Mouse (Mus musculus) midbrain, postnatal 0 days (tissue): ENCODE data around the gene Myh9. TPM values are rescaled to one million over a fixed set of nuclear protein-coding genes. Genes with fewer than 3 reads are reported as not detected.

Experiments used
- ATAC-seq: fragments of 200-750 bp; cut with Nextera tagmentation; 2 replicates; pipeline ENCODE4 v1.8.0; 2017; ENCODE audit warnings: moderate number of reproducible peaks, mild to moderate bottlenecking, moderate TSS enrichment, moderate library complexity; ENCODE audit not compliant: low FRiP score
- DNase-seq: peaks from one replicate; pipeline ENCODE4 v3.0.0-alpha.2; 2015; ENCODE audit warnings: low spot score
- H3K27ac ChIP-seq: fragments of 300-500 bp; sonication (generic); 2 replicates; pipeline ENCODE4 v1.5.1; 2014; ENCODE audit warnings: low read depth, mild to moderate bottlenecking, low read length, mixed read lengths
- H3K27me3 ChIP-seq: fragments of 300-500 bp; sonication (generic); 2 replicates; pipeline ENCODE4 v1.6.1; 2014; ENCODE audit warnings: low read length, control low read depth, mixed read lengths; ENCODE audit not compliant: insufficient read depth
- H3K36me3 ChIP-seq: fragments of 300-500 bp; sonication (generic); 2 replicates; pipeline ENCODE4 v1.6.1; 2014; ENCODE audit warnings: low read length, control low read depth, mixed read lengths; ENCODE audit not compliant: insufficient read depth
- H3K4me1 ChIP-seq: fragments of 300-500 bp; sonication (generic); 2 replicates; pipeline ENCODE4 v1.6.1; 2014; ENCODE audit warnings: mild to moderate bottlenecking, control low read depth, antibody characterized with exemption, low read length, mixed read lengths; ENCODE audit not compliant: insufficient read depth
- H3K4me2 ChIP-seq: fragments of 300-500 bp; sonication (generic); 2 replicates; pipeline ENCODE4 v1.6.1; 2014; ENCODE audit warnings: low read depth, mild to moderate bottlenecking, low read length, mixed read lengths; ENCODE audit not compliant: poor library complexity, severe bottlenecking
- H3K4me3 ChIP-seq: fragments of 300-500 bp; sonication (generic); 2 replicates; pipeline ENCODE4 v1.5.1; 2014; ENCODE audit warnings: low read depth, mild to moderate bottlenecking, low read length, moderate library complexity
- H3K9ac ChIP-seq: fragments of 300-500 bp; sonication (generic); replicated peaks from 2 replicates; pipeline ENCODE4 v1.6.1; 2014; ENCODE audit warnings: mild to moderate bottlenecking, low read length, moderate library complexity, mixed read lengths; ENCODE audit not compliant: poor library complexity, severe bottlenecking
- H3K9me3 ChIP-seq: fragments of 300-500 bp; sonication (generic); 2 replicates; pipeline ENCODE4 v1.6.1; 2016; ENCODE audit warnings: low read length, control low read depth
- CTCF ChIP-seq: IDR thresholded peaks from 2 replicates; pipeline ENCODE4 v1.5.1; 2016; ENCODE audit warnings: antibody characterized with exemption, mild to moderate bottlenecking
- WGBS: fragments of 180-500 bp; shearing (Covaris S2); extraction: QIAGEN DNeasy Blood & Tissue Kit; methylation state at CpG from one replicate; pipeline ENCODE4 v1.1.7; 2014; 5-methylcytosine and 5-hydroxymethylcytosine counted together
- polyA plus RNA-seq: library from polyadenylated mRNA; unstranded; fragments of >200 nt; fragmentation: Nextera tagmentation; extraction: Ambion mirVana; gene quantifications from 2 replicates; pipeline ENCODE4 v1.2.1, GENCODE M21; 2015
- total RNA-seq: library from RNA; depleted of rRNA; stranded (reverse); fragments of >200 nt; gene quantifications from 2 replicates; pipeline ENCODE4 v1.2.3, GENCODE M21; 2014

Gene Myh9
- total and polyA plus RNA-seq, 2 experiments from 2014 or later: 8.2 to 26.9 TPM

GRCm38 (mm10) chr15:77807264-77807585 is 34.8 kb downstream of the Myh9 start:
- WGBS: 83% methylated on average over 7 of the region's 7 CpGs
- ATAC-seq: no peak

GRCm38 (mm10) chr15:77806565-77807263 is 35.3 kb downstream of the Myh9 start:
- 80% methylated on average over 13 of the region's 13 CpGs for WGBS
- DNase-seq: no peak
- Histone ChIP-seq H3K9ac (no peak overlapping the region), H3K4me3 (no peak overlapping the region), H3K27ac (no peak overlapping the region), H3K36me3 (0 out of 2 replicates have a peak, but pooled peaks cover 16% of the 10 kb centered on the region), H3K4me2 (no peak overlapping the region), H3K4me1 (0 out of 2 replicates have a peak, but pooled peaks cover 3% of the 10 kb centered on the region), H3K27me3 (no peaks in the 10 kb centered on the region), H3K9me3 (no peaks in the 10 kb centered on the region)
- no peak for TF ChIP-seq CTCF
- no peak for ATAC-seq

More at GRCm38 (mm10) chr15:77807264-77807585, 34.8 kb downstream of the Myh9 start:
- no peak for TF ChIP-seq CTCF
- H3K27ac ChIP-seq: no peak overlapping the region
- no peak for DNase-seq
- no peak overlapping the region for H3K4me2 ChIP-seq
- no peak overlapping the region for H3K4me3 ChIP-seq
- H3K4me1 ChIP-seq: 0 out of 2 replicates have a peak, but pooled peaks cover 3% of the 10 kb centered on the region
- 0 out of 2 replicates have a peak, but pooled peaks cover 15% of the 10 kb centered on the region for H3K36me3 ChIP-seq
- no peaks in the 10 kb centered on the region for H3K27me3 ChIP-seq
- no peaks in the 10 kb centered on the region for H3K9me3 ChIP-seq
- H3K9ac ChIP-seq: no peak overlapping the region

- no peak overlapping the region for H3K4me3 ChIP-seq
- ATAC-seq (no peak), DNase-seq (no peak)
- H3K4me1 ChIP-seq: no peaks in the 10 kb centered on the region
- TF ChIP-seq CTCF: no peak
- no peak overlapping the region for H3K9ac ChIP-seq
- H3K4me2 ChIP-seq: no peak overlapping the region
- H3K9me3 ChIP-seq: no peaks in the 10 kb centered on the region
- 82% methylated on average over 4 of the region's 4 CpGs for WGBS
- 0 out of 2 replicates have a peak, but pooled peaks cover 18% of the 10 kb centered on the region for H3K36me3 ChIP-seq
- no peaks in the 10 kb centered on the region for H3K27me3 ChIP-seq
- no peak overlapping the region for H3K27ac ChIP-seq
Measured at GRCm38 (mm10) chr15:77805657-77806056, 36.3 kb downstream of the Myh9 start.

DNA sequence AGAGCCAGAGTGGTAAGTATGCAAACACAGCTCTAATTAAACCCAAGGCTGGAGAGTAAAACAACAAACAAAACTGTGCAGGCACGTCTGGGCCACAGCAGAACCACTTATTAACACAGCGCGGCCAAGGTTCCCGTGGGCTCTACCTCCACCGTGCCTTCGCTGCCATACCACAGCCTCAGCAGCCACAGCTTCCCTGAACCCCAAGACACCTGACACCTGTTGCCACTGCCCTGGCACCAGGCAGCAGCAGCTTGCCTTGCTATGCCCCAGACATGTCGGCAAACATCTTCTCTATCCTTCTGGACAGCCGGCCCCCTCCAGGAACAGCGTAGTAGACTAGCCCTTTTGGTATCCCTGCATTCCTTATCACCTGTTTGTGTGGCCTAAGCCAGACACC is 37.0 kb downstream of the Myh9 start:
- no peak for TF ChIP-seq CTCF
- H3K27me3 ChIP-seq: no peaks in the 10 kb centered on the region
- H3K4me2 ChIP-seq: no peak overlapping the region
- H3K36me3 ChIP-seq: 0 out of 2 replicates have a peak, but pooled peaks cover 18% of the 10 kb centered on the region
- no peak overlapping the region for H3K4me3 ChIP-seq
- H3K9me3 ChIP-seq: no peaks in the 10 kb centered on the region
- 87% methylated on average over 9 of the region's 9 CpGs for WGBS
- H3K9ac ChIP-seq: no peak overlapping the region
- DNase-seq (no peak), ATAC-seq (no peak)
- no peaks in the 10 kb centered on the region for H3K4me1 ChIP-seq
- no peak overlapping the region for H3K27ac ChIP-seq

- Histone ChIP-seq H3K4me3 (no peak overlapping the region), H3K4me2 (no peak overlapping the region), H3K9me3 (no peaks in the 10 kb centered on the region), H3K36me3 (0 out of 2 replicates have a peak, but pooled peaks cover 18% of the 10 kb centered on the region), H3K9ac (no peak overlapping the region), H3K27ac (no peak overlapping the region; the same call in 1 of the 2 replicates), H3K27me3 (no peaks in the 10 kb centered on the region), H3K4me1 (no peaks in the 10 kb centered on the region)
- DNase-seq: no peak
- no peak for ATAC-seq
- no peak for TF ChIP-seq CTCF
- 92% methylated on average over 6 of the region's 6 CpGs for WGBS
Measured at GRCm38 (mm10) chr15:77804460-77804859, 37.5 kb downstream of the Myh9 start.

- no peak for DNase-seq
- no peak for TF ChIP-seq CTCF
Measured at GRCm38 (mm10) chr15:77803747-77804146, 38.2 kb downstream of the Myh9 start.

More at GRCm38 (mm10) chr15:77803747-77804146, 38.2 kb downstream of the Myh9 start:
- Histone ChIP-seq H3K4me2 (no peak overlapping the region), H3K4me1 (no peaks in the 10 kb centered on the region), H3K36me3 (0 out of 2 replicates have a peak, but pooled peaks cover 18% of the 10 kb centered on the region), H3K27me3 (no peaks in the 10 kb centered on the region), H3K4me3 (no peak overlapping the region), H3K9me3 (no peaks in the 10 kb centered on the region), H3K9ac (no peak overlapping the region), H3K27ac (no peak overlapping the region)
- no peak for ATAC-seq
- WGBS: 75% methylated on average over 3 of the region's 3 CpGs
